Mouse (Mus musculus): ENCODE measurements around the gene Vwa5b1. TPM values are rescaled to one million over a fixed set of nuclear protein-coding genes. Genes with fewer than 3 reads are reported as not detected.

Vwa5b1 gene
- total and polyA plus RNA-seq, 3 experiments = not detected

DNA sequence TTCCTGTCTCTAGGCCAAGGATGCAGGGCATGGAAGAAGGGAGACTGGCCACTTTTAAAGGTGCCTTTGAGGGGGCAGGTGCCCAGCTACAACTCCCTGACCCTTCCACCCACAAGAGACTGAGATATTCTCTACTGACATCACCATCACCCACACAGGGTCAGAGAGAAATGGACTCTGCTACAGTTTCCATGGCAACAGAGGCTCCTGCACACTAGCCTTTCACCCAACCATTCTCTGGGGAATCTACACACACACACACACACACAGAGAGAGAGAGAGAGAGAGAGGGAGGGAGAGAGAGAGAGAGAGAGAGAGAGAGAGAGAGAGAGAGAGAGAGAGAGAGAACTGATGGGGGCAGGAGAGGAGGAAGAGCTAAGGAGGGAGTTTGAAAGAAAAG, 50.7 kb downstream of the Vwa5b1 start:
- Histone ChIP-seq H3K27ac (ENCODE audit: control insufficient read depth, low read depth, low read length) (no peak overlapping the region), H3K9ac (ENCODE audit: control insufficient read depth, low read depth, low read length, poor library complexity, severe bottlenecking) (no peak overlapping the region), H3K4me3 (ENCODE audit: control insufficient read depth in 1 of 2, insufficient read depth in 1 of 2, low read depth in 2 of 2, low read length in 2 of 2) (no peak overlapping the region), H3K79me2 (ENCODE audit: control insufficient read depth, insufficient read depth, low read length, poor library complexity) (no peaks in the 10 kb centered on the region), H3K27me3 (ENCODE audit: control insufficient read depth in 1 of 2, insufficient read depth in 2 of 2, low read length in 2 of 2) (no peaks in the 10 kb centered on the region), H3K4me1 (ENCODE audit: control insufficient read depth in 1 of 2, insufficient read depth in 2 of 2, low read length in 2 of 2) (no peaks in the 10 kb centered on the region), H3K9me3 (replicated peaks; ENCODE audit: insufficient read depth, low read length) (no peaks in the 10 kb centered on the region), H3K36me3 (ENCODE audit: control insufficient read depth in 1 of 2, insufficient read depth in 2 of 2, low read length in 2 of 2) (no peaks in the 10 kb centered on the region)
- no peak for DNase-seq (ENCODE audit: low read depth, low spot score)
- TF ChIP-seq JUND (IDR thresholded peaks at IDR 0.05; ENCODE audit: low read depth, low read length) (no peak), MAZ (IDR thresholded peaks at IDR 0.05; ENCODE audit: low read depth, low read length) (no peak), ZMIZ1 (IDR thresholded peaks at IDR 0.05; ENCODE audit: low read depth, low read length) (no peak), USF1 (IDR thresholded peaks at IDR 0.05; ENCODE audit: low read depth, low read length) (no peak), TBP (IDR thresholded peaks at IDR 0.05; ENCODE audit: low read depth, low read length) (no peak), EP300 (IDR thresholded peaks at IDR 0.05; ENCODE audit: low read depth in 1 of 2, low read length in 2 of 2) (no peak)

DNA sequence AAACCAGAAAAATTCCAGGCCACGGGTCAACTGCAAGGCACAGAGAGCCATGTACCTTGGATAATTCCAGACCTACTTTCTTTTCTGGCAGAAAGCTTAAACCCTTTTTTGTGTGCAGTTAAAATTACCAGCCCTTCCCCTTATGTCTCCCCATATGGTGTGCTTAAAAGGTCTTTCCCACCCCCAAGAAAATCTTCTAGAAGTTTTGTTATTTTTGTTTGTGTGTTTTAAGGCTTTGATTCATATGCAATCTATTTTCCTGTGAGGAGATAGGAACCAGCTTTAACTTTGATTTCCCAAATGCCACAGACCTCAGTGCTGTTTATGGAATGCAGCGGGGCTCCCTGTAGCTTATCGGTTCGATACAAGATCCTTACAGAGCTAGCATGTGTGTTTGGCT, 53.2 kb downstream of the Vwa5b1 start:
- no peak overlapping the region for H3K27ac ChIP-seq (ENCODE audit: control insufficient read depth, low read depth, low read length)
- no peaks in the 10 kb centered on the region for H3K27me3 ChIP-seq (ENCODE audit: control insufficient read depth in 1 of 2, insufficient read depth in 2 of 2, low read length in 2 of 2)
- H3K79me2 ChIP-seq (ENCODE audit: control insufficient read depth, insufficient read depth, low read length, poor library complexity) = no peaks in the 10 kb centered on the region
- DNase-seq (ENCODE audit: low read depth, low spot score) = no peak
- no peaks in the 10 kb centered on the region for H3K36me3 ChIP-seq (ENCODE audit: control insufficient read depth in 1 of 2, insufficient read depth in 2 of 2, low read length in 2 of 2)
- H3K9ac ChIP-seq (ENCODE audit: control insufficient read depth, low read depth, low read length, poor library complexity, severe bottlenecking) = no peak overlapping the region
- no peaks in the 10 kb centered on the region for H3K4me1 ChIP-seq (ENCODE audit: control insufficient read depth in 1 of 2, insufficient read depth in 2 of 2, low read length in 2 of 2)
- TF ChIP-seq POLR2AphosphoS5 (IDR thresholded peaks at IDR 0.05; ENCODE audit: borderline replicate concordance, low read depth, low read length) = no peak
- no peak for TF ChIP-seq TCF12 (IDR thresholded peaks at IDR 0.05; ENCODE audit: low read depth, low read length)
- TF ChIP-seq MXI1 (IDR thresholded peaks at IDR 0.05; ENCODE audit: low read depth, low read length) = no peak
- no peak for TF ChIP-seq CHD2 (IDR thresholded peaks at IDR 0.05; ENCODE audit: low read length)
- no peak for TF ChIP-seq KAT2A (conservative IDR thresholded peaks at IDR 0.05; ENCODE audit: low read depth, low read length)
- TF ChIP-seq SMC3 (IDR thresholded peaks at IDR 0.05; ENCODE audit: low read depth, low read length) = no peak
- TF ChIP-seq ZKSCAN1 (IDR thresholded peaks at IDR 0.05; ENCODE audit: low read depth, low read length) = no peak
- no peak for TF ChIP-seq ETS1 (IDR thresholded peaks at IDR 0.05; ENCODE audit: low read depth, low read length)
- no peak for TF ChIP-seq MAFK (IDR thresholded peaks at IDR 0.05; ENCODE audit: borderline replicate concordance, low read depth, low read length)
- no peak for TF ChIP-seq RCOR1 (IDR thresholded peaks at IDR 0.05; ENCODE audit: low read depth, low read length)
- no peak for TF ChIP-seq TBP (IDR thresholded peaks at IDR 0.05; ENCODE audit: low read depth, low read length)
- no peak for TF ChIP-seq MAZ (IDR thresholded peaks at IDR 0.05; ENCODE audit: low read depth, low read length)
- no peaks in the 10 kb centered on the region for H3K9me3 ChIP-seq (replicated peaks; ENCODE audit: insufficient read depth, low read length)
- H3K4me3 ChIP-seq (ENCODE audit: control insufficient read depth in 1 of 2, insufficient read depth in 1 of 2, low read depth in 2 of 2, low read length in 2 of 2) = no peak overlapping the region

DNA sequence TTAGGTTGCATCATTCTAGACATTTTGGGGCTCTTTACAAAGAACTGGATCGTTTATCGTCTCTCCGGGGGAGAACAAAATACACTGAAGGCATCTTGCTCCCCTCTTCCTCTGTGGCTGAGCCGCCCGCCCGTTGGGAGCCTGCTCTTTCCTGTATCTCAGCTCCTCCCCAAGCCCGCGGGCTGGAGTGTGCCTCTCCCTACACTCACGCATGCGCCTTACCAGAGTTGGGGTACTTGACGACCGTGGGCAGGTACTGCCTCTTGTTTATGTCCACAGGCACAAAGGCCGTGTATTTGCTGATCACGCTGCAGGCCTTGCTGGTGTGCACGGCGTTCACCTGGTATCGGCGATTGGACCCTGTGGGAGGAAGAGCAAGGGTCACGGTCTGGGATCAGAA, 57.3 kb downstream of the Vwa5b1 start:
- Histone ChIP-seq H3K4me3 (ENCODE audit: control insufficient read depth in 1 of 2, insufficient read depth in 1 of 2, low read depth in 2 of 2, low read length in 2 of 2) (no peak overlapping the region), H3K4me1 (ENCODE audit: control insufficient read depth in 1 of 2, insufficient read depth in 2 of 2, low read length in 2 of 2) (no peaks in the 10 kb centered on the region), H3K79me2 (ENCODE audit: control insufficient read depth, insufficient read depth, low read length, poor library complexity) (no peaks in the 10 kb centered on the region), H3K27me3 (ENCODE audit: control insufficient read depth in 1 of 2, insufficient read depth in 2 of 2, low read length in 2 of 2) (no peaks in the 10 kb centered on the region), H3K27ac (ENCODE audit: control insufficient read depth, low read depth, low read length) (no peak overlapping the region), H3K36me3 (ENCODE audit: control insufficient read depth in 1 of 2, insufficient read depth in 2 of 2, low read length in 2 of 2) (no peaks in the 10 kb centered on the region), H3K9me3 (replicated peaks; ENCODE audit: insufficient read depth, low read length) (no peaks in the 10 kb centered on the region), H3K9ac (ENCODE audit: control insufficient read depth, low read depth, low read length, poor library complexity, severe bottlenecking) (no peak overlapping the region)
- TF ChIP-seq SIN3A (IDR thresholded peaks at IDR 0.05; ENCODE audit: low read length) = no peak
- no peak for TF ChIP-seq TBP (IDR thresholded peaks at IDR 0.05; ENCODE audit: low read depth, low read length)
- TF ChIP-seq USF2 (IDR thresholded peaks at IDR 0.05; ENCODE audit: borderline replicate concordance in 1 of 2, insufficient read depth in 1 of 2, low read depth in 1 of 2, low read length in 2 of 2) = no peak
- TF ChIP-seq MAFK (IDR thresholded peaks at IDR 0.05; ENCODE audit: borderline replicate concordance, low read depth, low read length) = no peak
- no peak for TF ChIP-seq ETS1 (IDR thresholded peaks at IDR 0.05; ENCODE audit: low read depth, low read length)
- no peak for TF ChIP-seq NELFE (IDR thresholded peaks at IDR 0.05; ENCODE audit: low read depth, low read length)
- TF ChIP-seq MAX (IDR thresholded peaks at IDR 0.05; ENCODE audit: low read length) = no peak
- TF ChIP-seq ZKSCAN1 (IDR thresholded peaks at IDR 0.05; ENCODE audit: low read depth, low read length) = no peak
- no peak for TF ChIP-seq JUND (IDR thresholded peaks at IDR 0.05; ENCODE audit: low read depth, low read length)
- DNase-seq (ENCODE audit: low read depth, low spot score) = no peak

All from MEL (cell line).